Mouse (Mus musculus) megakaryocyte-erythroid progenitor cell, adult 5-6 weeks (primary cell): Measurements from ENCODE around the gene Timm22. TPM values are rescaled to one million over a fixed set of nuclear protein-coding genes. Genes with fewer than 3 reads are reported as not detected.
A peak's percentile ranks its signal among the peaks of the same experiment; 100 is the strongest.

Experiments used
- ATAC-seq: replicated peaks from 2 replicates; pipeline ENCODE4 v1.8.0; 2016; ENCODE audit warnings: mild to moderate bottlenecking, inconsistent platforms; ENCODE audit not compliant: severe bottlenecking, poor library complexity, low FRiP score, low TSS enrichment
- total RNA-seq, 2 experiments: library from RNA; stranded (forward) in 1 of 2; stranded (reverse) in 1 of 2; fragments of 200-1000, 215-1000 nt in 1 of 2; fragments of >200 nt in 1 of 2; fragmentation: Nextera tagmentation in 1 of 2; gene quantifications; 2 replicates each; pipeline ENCODE4 v1.2.3; 2014 to 2017

The Timm22 gene
- total RNA-seq (2014; fragmentation: Nextera tagmentation) (24.6 and 28.1 TPM in 2 replicates), total RNA-seq (2017) (8.6 and 11.2 TPM in 2 replicates)

GRCm38 (mm10) chr11:76406702-76407583 is at the start of gene Timm22:
Timm22 (plus strand) TSS chr11:76406952.
- ATAC-seq = peak; percentile 99

- ATAC-seq = no peak
Measured at GRCm38 (mm10) chr11:76357464-76357863, 49.3 kb upstream of the Timm22 start.

GRCm38 (mm10) chr11:76358628-76359320 is 48.0 kb upstream of the Timm22 start:
- no peak for ATAC-seq

DNA sequence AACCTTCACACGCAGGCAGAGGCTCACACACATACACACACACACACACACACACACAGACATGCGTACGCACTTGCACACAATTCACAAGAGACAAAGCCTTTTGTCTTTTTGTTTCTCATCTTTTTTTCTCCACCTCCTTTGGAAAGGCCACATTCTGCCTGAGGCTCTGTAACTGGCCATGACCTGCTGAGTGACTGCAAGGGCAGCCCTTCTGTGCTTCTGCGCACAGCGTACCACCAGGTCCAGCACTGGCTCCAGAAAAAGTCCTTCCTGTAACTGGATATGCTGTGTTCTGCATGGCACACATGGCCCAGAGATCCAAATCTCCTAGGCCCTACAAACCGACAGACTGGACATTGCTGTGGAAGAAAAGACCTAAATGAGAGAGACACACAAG is 46.5 kb upstream of the Timm22 start:
- ATAC-seq = no peak

- ATAC-seq = no peak
Measured at GRCm38 (mm10) chr11:76361422-76361821, 45.3 kb upstream of the Timm22 start.

GRCm38 (mm10) chr11:76363178-76363577 is 43.6 kb upstream of the Timm22 start:
- no peak for ATAC-seq

DNA sequence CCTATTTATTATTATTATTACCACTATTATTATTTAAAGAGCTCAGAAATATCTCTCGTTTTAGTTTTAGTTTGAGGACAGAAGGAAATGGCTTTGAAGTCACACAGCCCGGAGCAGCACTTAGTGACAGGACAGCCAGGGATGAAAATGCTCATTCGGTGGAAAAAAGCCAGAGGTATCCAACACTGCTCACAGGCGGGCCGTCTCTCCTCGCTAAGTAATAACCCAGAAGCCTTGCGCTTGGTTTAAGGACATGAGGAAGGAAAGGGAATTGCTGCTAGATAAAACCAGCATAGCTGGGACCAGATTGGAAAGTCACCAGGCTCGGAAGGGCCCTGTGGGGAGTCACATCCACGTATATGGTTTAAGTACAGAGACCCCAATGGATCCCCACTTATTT is 43.1 kb upstream of the Timm22 start:
- no peak for ATAC-seq

DNA sequence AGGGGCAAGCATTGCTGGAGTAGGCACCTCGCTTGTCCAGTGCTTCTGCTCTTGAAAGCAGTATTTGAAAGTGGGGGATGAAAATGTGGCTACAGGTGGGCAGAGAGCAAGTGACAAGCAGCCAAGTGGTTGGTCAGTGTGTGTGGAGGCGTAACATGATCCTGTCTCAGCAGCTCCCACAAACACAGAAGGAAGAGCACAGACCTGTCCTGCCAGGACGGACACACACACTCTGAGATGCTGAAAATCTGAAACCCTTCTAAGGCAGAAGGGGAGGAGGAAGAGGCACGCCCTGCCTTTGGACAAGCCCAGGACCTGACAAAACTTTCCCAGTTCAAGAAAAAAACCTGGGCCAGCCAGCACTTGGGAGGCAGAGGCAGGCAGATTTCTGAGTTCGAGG is 42.7 kb upstream of the Timm22 start:
- no peak for ATAC-seq

DNA sequence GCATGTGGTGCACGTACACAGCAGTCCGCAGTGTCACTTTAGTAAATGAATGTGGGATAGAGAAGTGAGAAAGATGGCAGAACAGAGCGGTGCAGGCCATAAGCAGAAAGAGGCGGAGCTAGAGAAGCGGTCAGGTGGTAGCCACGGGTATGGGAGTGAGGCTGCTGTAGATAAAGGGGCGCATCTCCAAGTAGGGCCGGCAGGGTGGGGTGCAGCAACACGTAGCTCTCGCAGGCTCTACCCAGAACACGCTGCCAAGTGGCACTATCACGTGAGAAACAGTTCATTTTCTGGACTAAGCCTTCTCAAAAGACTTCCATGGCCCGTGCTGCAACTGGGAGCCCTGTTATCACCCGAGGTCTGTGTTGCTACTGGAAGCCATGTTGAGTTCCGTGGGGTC is 40.0 kb upstream of the Timm22 start:
- peak; percentile 96 for ATAC-seq

DNA sequence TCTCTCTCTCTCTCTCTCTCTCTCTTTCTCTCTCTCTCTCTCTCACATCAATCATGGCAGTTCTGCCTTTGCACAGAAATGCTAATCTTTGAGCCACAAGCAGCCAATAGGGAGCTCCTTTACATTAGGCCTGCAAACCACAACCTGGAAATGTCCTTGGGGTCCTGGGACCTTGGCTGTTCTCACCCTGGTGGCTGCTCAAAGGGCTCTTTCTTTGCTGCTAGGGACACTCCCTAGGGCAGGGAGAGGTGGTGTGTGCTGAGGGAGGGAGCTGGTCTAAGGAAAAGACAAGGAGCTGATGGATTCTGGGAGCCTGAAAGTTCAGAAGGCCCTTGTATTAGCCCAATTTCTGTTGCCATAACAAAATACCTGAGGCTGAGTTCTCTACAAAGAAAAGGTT is 36.3 kb upstream of the Timm22 start:
- no peak for ATAC-seq

- no peak for ATAC-seq
Measured at GRCm38 (mm10) chr11:76372120-76372519, 34.6 kb upstream of the Timm22 start.

GRCm38 (mm10) chr11:76372534-76372933 is 34.2 kb upstream of the Timm22 start:
- no peak for ATAC-seq

- no peak for ATAC-seq
Measured at GRCm38 (mm10) chr11:76374491-76375185, 32.1 kb upstream of the Timm22 start.

- ATAC-seq = no peak
Measured at GRCm38 (mm10) chr11:76376425-76376824, 30.3 kb upstream of the Timm22 start.

GRCm38 (mm10) chr11:76379921-76380544 is 26.7 kb upstream of the Timm22 start:
- no peak for ATAC-seq

DNA sequence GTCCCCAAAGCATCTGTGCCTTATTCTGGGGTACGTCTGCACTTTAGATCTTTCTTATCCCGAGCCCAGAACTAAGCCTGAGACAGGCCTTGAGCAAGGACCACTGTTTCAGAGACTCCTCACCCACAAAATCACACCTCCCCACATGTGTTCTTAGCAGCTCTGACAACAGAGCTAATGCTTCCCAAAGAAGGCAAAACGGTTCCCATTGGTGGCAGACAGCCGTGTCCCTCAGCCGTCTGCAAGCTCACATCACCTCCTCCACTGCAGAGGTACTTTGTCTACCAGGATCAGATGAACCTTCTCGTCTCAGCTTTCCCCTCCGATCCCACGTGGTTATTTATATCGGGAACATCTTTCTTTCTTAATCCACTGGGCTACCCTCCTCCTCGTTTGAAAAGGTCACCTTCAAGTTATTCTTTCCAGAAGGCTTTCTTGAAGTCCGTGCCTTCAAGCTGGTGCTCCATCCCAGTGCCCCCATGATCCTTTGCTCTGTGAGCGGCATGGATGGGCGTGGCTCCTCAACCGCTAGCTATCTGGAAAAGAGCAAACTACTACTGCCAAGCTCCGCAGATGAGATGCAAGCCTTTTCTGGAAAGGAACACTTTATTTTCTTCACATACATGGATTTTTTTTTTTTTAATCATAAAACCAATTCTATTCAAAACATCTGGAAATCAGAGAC is 25.4 kb upstream of the Timm22 start:
- no peak for ATAC-seq

DNA sequence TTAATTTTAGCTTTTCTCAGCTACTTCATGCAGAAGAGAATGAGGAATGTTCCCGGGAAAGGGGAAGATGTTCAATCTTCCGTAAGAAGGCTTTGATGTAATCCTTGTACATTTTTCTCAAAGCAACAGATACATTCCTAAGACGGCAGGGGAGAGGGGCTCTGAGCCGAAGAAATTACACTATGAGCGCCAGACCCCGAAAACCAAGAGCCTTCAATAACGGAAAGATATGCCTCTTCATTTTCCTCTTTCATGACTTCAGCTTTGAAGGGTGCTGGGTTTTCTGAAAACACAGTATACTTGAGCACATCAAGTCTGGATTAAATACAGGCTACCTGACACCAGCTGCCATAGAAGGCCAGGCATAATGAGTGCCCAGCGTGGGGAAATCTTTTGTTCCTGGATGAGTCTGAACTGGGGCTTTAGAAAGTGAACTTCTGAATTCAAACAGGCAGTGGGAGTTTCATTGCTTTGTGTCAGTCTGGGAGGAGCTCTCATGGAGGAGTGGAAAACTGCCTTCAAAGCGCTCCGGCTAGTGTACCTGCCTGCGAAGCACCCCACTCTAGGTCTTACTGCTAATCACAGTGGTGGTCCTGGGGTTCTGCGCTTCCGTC is 23.9 kb upstream of the Timm22 start:
- no peak for ATAC-seq

DNA sequence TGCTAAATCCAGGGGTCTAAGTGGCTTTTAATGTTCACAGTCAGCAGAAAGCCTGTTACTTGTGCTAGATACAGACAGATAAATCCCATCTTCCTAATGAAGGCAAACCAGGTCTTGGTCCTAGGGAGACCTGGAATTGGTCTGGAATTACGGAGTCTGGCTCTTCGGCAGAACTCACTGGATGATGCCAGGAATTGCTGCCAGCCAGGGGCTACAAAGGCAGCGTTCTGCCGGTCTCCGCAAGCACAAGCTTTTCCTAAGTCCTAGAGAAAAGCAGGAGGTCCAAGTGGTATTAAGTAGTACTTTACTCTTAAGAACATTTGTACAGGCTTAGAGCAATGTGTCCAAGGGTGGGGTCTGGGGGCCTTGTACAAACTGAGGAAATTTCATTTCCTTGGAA is 22.4 kb upstream of the Timm22 start:
- no peak for ATAC-seq

DNA sequence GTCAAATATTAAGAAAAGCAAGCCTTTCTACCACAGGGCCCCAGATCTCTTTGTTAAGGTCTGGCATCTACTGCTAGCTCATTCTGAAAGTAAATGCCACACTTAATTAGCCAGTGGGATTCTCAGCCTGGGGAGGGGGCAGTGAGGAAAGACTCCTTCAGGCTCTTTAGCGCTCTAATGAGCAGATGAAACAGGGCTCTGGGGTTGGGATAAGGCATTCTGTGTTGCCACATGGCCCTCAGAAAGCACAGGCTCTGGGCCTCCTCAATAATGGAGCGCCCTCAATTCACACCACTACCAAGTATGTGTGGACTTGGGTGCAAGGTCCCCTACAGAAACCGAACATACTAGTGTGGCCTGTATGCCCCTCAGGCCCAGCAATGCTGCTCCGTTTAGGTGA is 21.7 kb upstream of the Timm22 start:
- no peak for ATAC-seq
